Mouse (Mus musculus): ENCODE measurements around the gene Ubac2. TPM values are rescaled to one million over a fixed set of nuclear protein-coding genes. Genes with fewer than 3 reads are reported as not detected.

The Ubac2 gene
- polyA plus RNA-seq, 1 experiment = 47.1 TPM

DNA sequence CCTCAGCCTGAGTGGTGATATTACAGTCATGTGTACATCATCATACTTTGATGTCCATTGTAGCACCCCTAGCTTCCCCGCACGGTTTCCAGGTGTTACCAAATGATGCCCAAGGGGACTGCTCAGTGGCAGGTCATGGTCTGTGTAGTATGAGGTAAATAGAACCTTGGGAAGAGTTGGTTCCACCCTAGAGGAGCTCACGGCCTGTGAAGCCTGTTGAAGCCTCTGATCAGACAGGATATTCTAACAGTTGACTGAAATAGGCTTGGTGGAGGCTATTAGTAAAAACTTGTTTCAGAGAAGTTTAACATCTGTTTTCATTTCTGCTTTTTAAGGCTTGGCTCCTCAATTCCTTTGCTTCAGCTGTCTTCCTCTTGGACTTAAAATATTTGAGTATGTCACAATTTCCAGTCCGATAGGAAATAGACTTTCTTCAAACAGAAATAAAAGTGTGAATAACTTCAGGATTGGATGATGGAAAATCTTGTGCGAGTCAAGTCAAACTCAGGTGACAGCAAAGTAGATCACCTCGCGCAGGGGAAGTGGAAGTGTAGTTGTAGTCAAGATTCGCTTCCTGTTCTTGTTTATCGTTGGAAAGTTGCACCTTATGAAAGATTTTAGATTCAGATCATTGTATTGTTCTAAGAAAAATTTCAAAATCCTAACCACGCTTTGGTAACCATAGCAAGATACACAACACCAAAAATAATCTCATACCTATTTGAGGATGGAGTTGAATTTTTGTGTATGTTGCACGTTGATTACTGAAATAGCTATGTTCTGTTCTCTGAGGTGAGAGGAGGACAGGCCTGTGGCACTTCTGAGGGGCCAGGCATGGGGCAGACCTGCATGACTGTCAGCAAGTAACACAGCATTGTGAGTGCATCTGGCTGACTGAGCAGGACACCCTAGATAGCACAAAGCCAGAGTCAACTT, 60.1 kb downstream of the Ubac2 start:
- WGBS = 50% methylated on average over 11 of the region's 11 CpGs
- Histone ChIP-seq H3K4me3 (replicated peaks; ENCODE audit: extremely low read depth, low read depth, low read length) (no peak overlapping the region), H3K4me1 (ENCODE audit: control insufficient read depth, insufficient read depth, low read length) (0 out of 2 replicates have a peak, but pooled peaks cover 3% of the 10 kb centered on the region)
- TF ChIP-seq POLR2A (IDR thresholded peaks at IDR 0.05; ENCODE audit: borderline replicate concordance, extremely low read depth, low read depth, low read length) (no peak; the same call in 1 of the 2 replicates), CTCF (IDR thresholded peaks at IDR 0.05; ENCODE audit: insufficient read depth, low read length) (no peak)
- DNase-seq = no peak

DNA sequence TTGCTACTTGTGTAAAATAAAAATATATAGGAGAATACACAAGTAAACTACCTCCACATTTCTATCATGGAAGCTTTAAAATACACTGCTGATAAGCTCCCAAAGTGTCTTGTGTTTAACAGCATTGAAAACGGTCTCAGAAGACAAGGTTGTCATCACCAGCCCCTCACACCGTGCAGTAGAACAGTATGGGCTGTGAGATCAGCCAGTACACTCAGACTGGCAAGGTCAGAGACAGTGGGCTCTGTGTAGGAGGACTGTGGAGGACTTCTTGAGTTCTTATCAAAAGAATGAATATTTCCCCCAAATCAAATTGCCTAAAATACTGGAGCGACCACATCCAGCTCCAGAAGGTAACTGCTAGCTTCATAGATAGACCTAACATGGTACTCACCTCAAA, 61.2 kb downstream of the Ubac2 start:
- no peak for TF ChIP-seq POLR2A (IDR thresholded peaks at IDR 0.05; ENCODE audit: borderline replicate concordance, extremely low read depth, low read depth, low read length)
- TF ChIP-seq CTCF (IDR thresholded peaks at IDR 0.05; ENCODE audit: insufficient read depth, low read length) = no peak
- no peak for DNase-seq
- Histone ChIP-seq H3K4me1 (ENCODE audit: control insufficient read depth, insufficient read depth, low read length) (0 out of 2 replicates have a peak, but pooled peaks cover 3% of the 10 kb centered on the region), H3K4me3 (replicated peaks; ENCODE audit: extremely low read depth, low read depth, low read length) (no peak overlapping the region)
- WGBS = 89% methylated on average over 3 of the region's 3 CpGs

DNA sequence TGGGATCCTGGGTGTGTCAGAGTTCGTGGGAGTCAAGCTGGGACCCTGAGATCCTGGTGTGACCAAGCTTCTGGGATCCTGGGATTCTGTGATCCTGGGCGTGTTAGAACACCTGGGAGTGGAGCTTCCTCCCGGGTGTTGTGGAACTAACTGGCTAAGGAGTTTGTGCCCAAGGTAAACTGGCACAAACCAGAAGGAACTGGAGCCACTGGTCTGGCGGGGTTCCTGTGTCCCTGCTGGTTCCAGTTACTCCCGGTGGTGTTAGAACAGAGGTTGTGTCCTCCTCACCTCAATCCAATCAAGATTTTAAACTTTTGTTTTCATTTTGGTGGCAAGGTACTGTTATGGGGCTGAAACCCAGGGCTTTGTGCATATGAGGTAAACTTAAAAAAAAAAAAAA, 67.7 kb downstream of the Ubac2 start:
- DNase-seq = no peak
- 62% methylated on average over 5 of the region's 5 CpGs for WGBS
- Histone ChIP-seq H3K4me3 (replicated peaks; ENCODE audit: extremely low read depth, low read depth, low read length) (no peak overlapping the region), H3K4me1 (ENCODE audit: control insufficient read depth, insufficient read depth, low read length) (peaks cover 3% of the 10 kb centered on the region)
- TF ChIP-seq POLR2A (IDR thresholded peaks at IDR 0.05; ENCODE audit: borderline replicate concordance, extremely low read depth, low read depth, low read length) (no peak), CTCF (IDR thresholded peaks at IDR 0.05; ENCODE audit: insufficient read depth, low read length) (no peak)

GRCm38 (mm10) chr14:121946728-121947127, 68.3 kb downstream of the Ubac2 start:
- peaks cover 7% of the 10 kb centered on the region for H3K4me1 ChIP-seq (ENCODE audit: control insufficient read depth, insufficient read depth, low read length)
- H3K4me3 ChIP-seq (replicated peaks; ENCODE audit: extremely low read depth, low read depth, low read length) = no peak overlapping the region
- no peak for DNase-seq
- WGBS = 47% methylated on average over 8 of the region's 8 CpGs
- TF ChIP-seq POLR2A (IDR thresholded peaks at IDR 0.05; ENCODE audit: borderline replicate concordance, extremely low read depth, low read depth, low read length) = no peak

DNA sequence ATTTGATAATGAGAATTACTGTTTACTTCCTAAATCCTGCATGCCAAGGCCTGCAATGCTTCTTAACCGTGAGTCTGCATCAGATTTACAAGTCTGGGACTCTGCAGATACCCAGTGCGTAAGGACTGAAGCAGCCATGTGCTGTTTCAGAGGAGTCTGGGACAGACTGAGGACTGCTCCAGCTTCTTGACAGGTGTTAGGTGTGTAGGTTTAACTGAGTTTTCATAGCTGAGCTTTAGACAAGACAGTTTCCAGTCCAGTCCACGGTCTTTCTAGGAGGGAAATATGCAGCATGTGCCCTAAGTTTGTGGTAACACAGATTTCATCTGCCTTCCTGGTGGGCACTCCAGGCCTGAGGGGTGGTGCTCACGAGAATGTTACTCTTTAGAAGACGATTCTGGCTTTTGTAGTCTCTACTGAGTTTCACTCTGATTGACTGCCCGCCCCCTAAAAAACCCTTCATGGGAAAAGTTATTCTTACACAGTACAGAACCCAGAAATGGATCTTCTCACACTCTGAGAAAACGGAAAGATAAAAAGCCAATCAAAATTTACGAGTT, 68.9 kb downstream of the Ubac2 start:
- no peak for TF ChIP-seq POLR2A (IDR thresholded peaks at IDR 0.05; ENCODE audit: borderline replicate concordance, extremely low read depth, low read depth, low read length)
- H3K4me3 ChIP-seq (replicated peaks; ENCODE audit: extremely low read depth, low read depth, low read length) = no peak overlapping the region
- H3K4me1 ChIP-seq (ENCODE audit: control insufficient read depth, insufficient read depth, low read length) = peaks cover 7% of the 10 kb centered on the region
- no peak for DNase-seq
- 69% methylated on average over 8 of the region's 8 CpGs for WGBS

- Histone ChIP-seq H3K4me1 (ENCODE audit: control insufficient read depth, insufficient read depth, low read length) (peaks cover 7% of the 10 kb centered on the region), H3K4me3 (replicated peaks; ENCODE audit: extremely low read depth, low read depth, low read length) (no peak overlapping the region)
- DNase-seq = no peak
- TF ChIP-seq POLR2A (IDR thresholded peaks at IDR 0.05; ENCODE audit: borderline replicate concordance, extremely low read depth, low read depth, low read length) (no peak), CTCF (IDR thresholded peaks at IDR 0.05; ENCODE audit: insufficient read depth, low read length) (no peak)
- whole genome bisulfite sequencing = 73% methylated on average over 3 of the region's 3 CpGs
These were observed 69.5 kb downstream of the Ubac2 start for GRCm38 (mm10) chr14:121947966-121948365.

- no peak for DNase-seq
- TF ChIP-seq CTCF (IDR thresholded peaks at IDR 0.05; ENCODE audit: insufficient read depth, low read length) = no peak
- TF ChIP-seq POLR2A (IDR thresholded peaks at IDR 0.05; ENCODE audit: borderline replicate concordance, extremely low read depth, low read depth, low read length) = no peak
- WGBS = 96% methylated on average over 3 of the region's 3 CpGs
- peaks cover 7% of the 10 kb centered on the region for H3K4me1 ChIP-seq (ENCODE audit: control insufficient read depth, insufficient read depth, low read length)
- no peak overlapping the region for H3K4me3 ChIP-seq (replicated peaks; ENCODE audit: extremely low read depth, low read depth, low read length)
These were observed 71.0 kb downstream of the Ubac2 start for GRCm38 (mm10) chr14:121949436-121949835.

- TF ChIP-seq CTCF (IDR thresholded peaks at IDR 0.05; ENCODE audit: insufficient read depth, low read length) (no peak), POLR2A (IDR thresholded peaks at IDR 0.05; ENCODE audit: borderline replicate concordance, extremely low read depth, low read depth, low read length) (no peak)
- peaks cover 7% of the 10 kb centered on the region for H3K4me1 ChIP-seq (ENCODE audit: control insufficient read depth, insufficient read depth, low read length)
- WGBS = 84% methylated on average over 5 of the region's 5 CpGs
- no peak for DNase-seq
- no peak overlapping the region for H3K4me3 ChIP-seq (replicated peaks; ENCODE audit: extremely low read depth, low read depth, low read length)
These were observed 71.5 kb downstream of the Ubac2 start for GRCm38 (mm10) chr14:121949897-121950296.

GRCm38 (mm10) chr14:121951399-121952045, 73.1 kb downstream of the Ubac2 start:
- no peak for TF ChIP-seq CTCF (IDR thresholded peaks at IDR 0.05; ENCODE audit: insufficient read depth, low read length)
- no peak for TF ChIP-seq POLR2A (IDR thresholded peaks at IDR 0.05; ENCODE audit: borderline replicate concordance, extremely low read depth, low read depth, low read length)
- 68% methylated on average over 2 of the region's 2 CpGs for WGBS
- DNase-seq = no peak

More at GRCm38 (mm10) chr14:121951399-121952045, 73.1 kb downstream of the Ubac2 start:
- Histone ChIP-seq H3K4me1 (ENCODE audit: control insufficient read depth, insufficient read depth, low read length) (peaks cover 7% of the 10 kb centered on the region), H3K4me3 (replicated peaks; ENCODE audit: extremely low read depth, low read depth, low read length) (no peak overlapping the region)

Measured in lung, adult 2 months (tissue).